Mouse (Mus musculus) heart, embryonic 16.5 days (tissue): ENCODE results near the gene Gabarapl1. TPM values are rescaled to one million over a fixed set of nuclear protein-coding genes. Genes with fewer than 3 reads are reported as not detected.

Experiments used
- ATAC-seq: fragments of 200-750 bp; cut with Nextera tagmentation; replicated peaks from 2 replicates; pipeline ENCODE4 v1.8.0; 2017; ENCODE audit warnings: moderate number of reproducible peaks; ENCODE audit not compliant: insufficient read depth, low FRiP score; ENCODE audit errors: extremely low read depth
- H3K27ac ChIP-seq: fragments of 300-500 bp; sonication (generic); 2 replicates; pipeline ENCODE4 v1.5.1; 2014; ENCODE audit warnings: mild to moderate bottlenecking, low read length, control low read depth, moderate library complexity
- H3K27me3 ChIP-seq: fragments of 300-500 bp; sonication (generic); 2 replicates; pipeline ENCODE4 v1.6.1; 2014; ENCODE audit warnings: low read length, mixed read lengths; ENCODE audit not compliant: control insufficient read depth, insufficient read depth
- H3K36me3 ChIP-seq: fragments of 300-500 bp; sonication (generic); 2 replicates; pipeline ENCODE4 v1.6.1; 2014; ENCODE audit not compliant: control insufficient read depth, insufficient read depth
- H3K4me1 ChIP-seq: fragments of 300-500 bp; sonication (generic); 2 replicates; pipeline ENCODE4 v1.6.1; 2014; ENCODE audit warnings: low read length, mixed read lengths; ENCODE audit not compliant: control insufficient read depth, insufficient read depth
- H3K4me2 ChIP-seq: fragments of 300-500 bp; sonication (generic); 2 replicates; pipeline ENCODE4 v1.6.1; 2014; ENCODE audit warnings: low read depth, mild to moderate bottlenecking, control low read depth, low read length
- H3K4me3 ChIP-seq: fragments of 300-500 bp; sonication (generic); 2 replicates; pipeline ENCODE4 v1.5.1; 2014; ENCODE audit warnings: mild to moderate bottlenecking, control low read depth, low read length
- H3K9ac ChIP-seq: fragments of 300-500 bp; sonication (generic); 2 replicates; pipeline ENCODE4 v1.6.1; 2014; ENCODE audit warnings: low read length, control low read depth
- H3K9me3 ChIP-seq: fragments of 300-500 bp; sonication (generic); replicated peaks from 2 replicates; pipeline ENCODE4 v1.6.1; 2016; ENCODE audit warnings: low read length; ENCODE audit not compliant: control insufficient read depth
- WGBS: fragments of 180-500 bp; shearing (Covaris S2); extraction: QIAGEN DNeasy Blood & Tissue Kit; methylation state at CpG from one replicate; pipeline ENCODE4 v1.1.7; 2014; 5-methylcytosine and 5-hydroxymethylcytosine counted together
- polyA plus RNA-seq: library from polyadenylated mRNA; unstranded; fragments of >200 nt; fragmentation: Nextera tagmentation; extraction: Ambion mirVana; gene quantifications from 2 replicates; pipeline ENCODE4 v1.2.1, GENCODE M21; 2015

The Gabarapl1 gene
- polyA plus RNA-seq, 1 experiment from 2014 or later: 39.7 TPM

GRCm38 (mm10) chr6:129512868-129513267 lies 20.1 kb upstream of the Gabarapl1 start:
- WGBS: 58% methylated on average over 8 of the region's 8 CpGs
- no peaks in the 10 kb centered on the region for H3K27me3 ChIP-seq
- H3K9ac ChIP-seq: no peak overlapping the region
- ATAC-seq: no peak
- H3K27ac ChIP-seq: no peak overlapping the region
- H3K4me1 ChIP-seq: 0 out of 2 replicates have a peak, but pooled peaks cover 3% of the 10 kb centered on the region
- no peak overlapping the region for H3K4me2 ChIP-seq
- H3K9me3 ChIP-seq: no peaks in the 10 kb centered on the region
- no peak overlapping the region for H3K4me3 ChIP-seq
- H3K36me3 ChIP-seq: no peaks in the 10 kb centered on the region

GRCm38 (mm10) chr6:129513409-129513808 lies 19.6 kb upstream of the Gabarapl1 start:
- Histone ChIP-seq H3K4me2 (no peak overlapping the region), H3K27me3 (no peaks in the 10 kb centered on the region), H3K4me1 (0 out of 2 replicates have a peak, but pooled peaks cover 3% of the 10 kb centered on the region), H3K9ac (no peak overlapping the region), H3K27ac (no peak overlapping the region), H3K4me3 (no peak overlapping the region), H3K9me3 (no peaks in the 10 kb centered on the region), H3K36me3 (no peaks in the 10 kb centered on the region)
- ATAC-seq: no peak
- 59% methylated on average over 1 of the region's 1 CpGs for WGBS

- WGBS: 45% methylated on average over 2 of the region's 2 CpGs
- 0 out of 2 replicates have a peak, but pooled peaks cover 3% of the 10 kb centered on the region for H3K4me1 ChIP-seq
- H3K27me3 ChIP-seq: no peaks in the 10 kb centered on the region
- ATAC-seq: no peak
- no peak overlapping the region for H3K9ac ChIP-seq
- no peaks in the 10 kb centered on the region for H3K36me3 ChIP-seq
- no peak overlapping the region for H3K4me2 ChIP-seq
- no peaks in the 10 kb centered on the region for H3K9me3 ChIP-seq
- H3K4me3 ChIP-seq: no peak overlapping the region
- no peak overlapping the region for H3K27ac ChIP-seq
Measured at GRCm38 (mm10) chr6:129514376-129514775, 18.6 kb upstream of the Gabarapl1 start.

- no peaks in the 10 kb centered on the region for H3K36me3 ChIP-seq
- no peaks in the 10 kb centered on the region for H3K27me3 ChIP-seq
- WGBS: 88% methylated on average over 3 of the region's 3 CpGs
- 0 out of 2 replicates have a peak, but pooled peaks cover 3% of the 10 kb centered on the region for H3K4me1 ChIP-seq
- H3K9me3 ChIP-seq: no peaks in the 10 kb centered on the region
- H3K9ac ChIP-seq: no peak overlapping the region
- ATAC-seq: no peak
- H3K4me2 ChIP-seq: no peak overlapping the region
- H3K4me3 ChIP-seq: no peak overlapping the region
- H3K27ac ChIP-seq: no peak overlapping the region
Measured at GRCm38 (mm10) chr6:129515068-129515467, 17.9 kb upstream of the Gabarapl1 start.

GRCm38 (mm10) chr6:129516388-129516787 lies 16.6 kb upstream of the Gabarapl1 start:
- no peak overlapping the region for H3K4me2 ChIP-seq

GRCm38 (mm10) chr6:129517752-129518408 lies 15.1 kb upstream of the Gabarapl1 start:
- no peak overlapping the region for H3K4me2 ChIP-seq
- ATAC-seq: no peak
- no peak overlapping the region for H3K9ac ChIP-seq
- H3K9me3 ChIP-seq: no peaks in the 10 kb centered on the region
- WGBS: 45% methylated on average over 2 of the region's 2 CpGs
- 0 out of 2 replicates have a peak, but pooled peaks cover 2% of the 10 kb centered on the region for H3K4me1 ChIP-seq
- H3K36me3 ChIP-seq: no peaks in the 10 kb centered on the region
- no peak overlapping the region for H3K4me3 ChIP-seq
- H3K27me3 ChIP-seq: no peaks in the 10 kb centered on the region
- H3K27ac ChIP-seq: no peak overlapping the region

More at GRCm38 (mm10) chr6:129516388-129516787, 16.6 kb upstream of the Gabarapl1 start:
- ATAC-seq: no peak
- Histone ChIP-seq H3K4me1 (0 out of 2 replicates have a peak, but pooled peaks cover 3% of the 10 kb centered on the region), H3K9ac (no peak overlapping the region), H3K27ac (no peak overlapping the region), H3K4me3 (no peak overlapping the region), H3K36me3 (no peaks in the 10 kb centered on the region), H3K27me3 (no peaks in the 10 kb centered on the region), H3K9me3 (no peaks in the 10 kb centered on the region)
- 81% methylated on average over 10 of the region's 10 CpGs for WGBS

- Histone ChIP-seq H3K27ac (no peak overlapping the region), H3K27me3 (no peaks in the 10 kb centered on the region), H3K4me2 (no peak overlapping the region), H3K4me1 (no peaks in the 10 kb centered on the region), H3K9me3 (no peaks in the 10 kb centered on the region), H3K4me3 (no peak overlapping the region), H3K9ac (no peak overlapping the region), H3K36me3 (no peaks in the 10 kb centered on the region)
- ATAC-seq: no peak
Measured at GRCm38 (mm10) chr6:129526069-129526468, 6.9 kb upstream of the Gabarapl1 start.

GRCm38 (mm10) chr6:129527416-129527815 lies 5.5 kb upstream of the Gabarapl1 start:
- no peaks in the 10 kb centered on the region for H3K27me3 ChIP-seq
- 50% methylated on average over 2 of the region's 2 CpGs for WGBS
- no peaks in the 10 kb centered on the region for H3K36me3 ChIP-seq
- no peak overlapping the region for H3K4me2 ChIP-seq
- H3K4me3 ChIP-seq: no peak overlapping the region
- H3K27ac ChIP-seq: no peak overlapping the region
- H3K9ac ChIP-seq: no peak overlapping the region
- no peaks in the 10 kb centered on the region for H3K9me3 ChIP-seq
- H3K4me1 ChIP-seq: peaks cover 2% of the 10 kb centered on the region; the same call in 1 of the 2 replicates
- no peak for ATAC-seq

GRCm38 (mm10) chr6:129529605-129530004 lies 3.4 kb upstream of the Gabarapl1 start:
- Histone ChIP-seq H3K4me1 (peaks cover 11% of the 10 kb centered on the region), H3K27ac (no peak overlapping the region), H3K4me3 (no peak overlapping the region), H3K9me3 (no peaks in the 10 kb centered on the region), H3K27me3 (no peaks in the 10 kb centered on the region), H3K4me2 (no peak overlapping the region), H3K9ac (no peak overlapping the region), H3K36me3 (no peaks in the 10 kb centered on the region)
- ATAC-seq: no peak
- 59% methylated on average over 1 of the region's 1 CpGs for WGBS
